Mouse (Mus musculus) kidney, postnatal 0 days (tissue): ENCODE data around the gene Lmln. TPM values are rescaled to one million over a fixed set of nuclear protein-coding genes. Genes with fewer than 3 reads are reported as not detected.
A peak's percentile ranks its signal among the peaks of the same experiment; 100 is the strongest.
"Not testable (repeated sequence)": the region's sequence is repeated elsewhere in the genome, so short reads cannot be mapped to it uniquely, and the experiment has no call there.

Experiments
- ATAC-seq: fragments of 200-750 bp; cut with Nextera tagmentation; replicated peaks from 2 replicates; pipeline ENCODE4 v1.8.0; 2017; ENCODE audit warnings: low read depth, moderate number of reproducible peaks, moderate TSS enrichment, moderate library complexity; ENCODE audit not compliant: low FRiP score
- DNase-seq: peaks from one replicate; pipeline ENCODE4 v3.0.0-alpha.2; 2016; ENCODE audit warnings: low spot score
- H3K27ac ChIP-seq: fragments of 300-500 bp; sonication (generic); 2 replicates; pipeline ENCODE4 v1.5.1; 2014; ENCODE audit warnings: mild to moderate bottlenecking
- H3K27me3 ChIP-seq: fragments of 300-500 bp; sonication (generic); 2 replicates; pipeline ENCODE4 v1.6.1; 2014; ENCODE audit warnings: low read length, mixed read lengths; ENCODE audit not compliant: insufficient read depth
- H3K36me3 ChIP-seq: fragments of 300-500 bp; sonication (generic); 2 replicates; pipeline ENCODE4 v1.6.1; 2014; ENCODE audit warnings: low read length, mixed read lengths; ENCODE audit not compliant: insufficient read depth
- H3K4me1 ChIP-seq: fragments of 300-500 bp; sonication (generic); replicated peaks from 2 replicates; pipeline ENCODE4 v1.6.1; 2014; ENCODE audit warnings: antibody characterized with exemption, low read length, mixed read lengths; ENCODE audit not compliant: insufficient read depth
- H3K4me2 ChIP-seq: fragments of 300-500 bp; sonication (generic); 2 replicates; pipeline ENCODE4 v1.6.1; 2014; ENCODE audit warnings: mild to moderate bottlenecking, low read length, moderate library complexity, mixed read lengths
- H3K4me3 ChIP-seq: fragments of 300-500 bp; sonication (generic); replicated peaks from 2 replicates; pipeline ENCODE4 v1.5.1; 2014; ENCODE audit warnings: low read depth, low read length
- H3K9ac ChIP-seq: fragments of 300-500 bp; sonication (generic); 2 replicates; pipeline ENCODE4 v1.6.1; 2014; ENCODE audit warnings: low read depth, low read length
- H3K9me3 ChIP-seq: fragments of 300-500 bp; sonication (generic); replicated peaks from 2 replicates; pipeline ENCODE4 v1.6.1; 2016; ENCODE audit warnings: low read length, inconsistent platforms, mixed read lengths
- CTCF ChIP-seq: IDR thresholded peaks from 2 replicates; pipeline ENCODE4 v1.5.1; 2016; ENCODE audit warnings: antibody characterized with exemption, low read depth, mild to moderate bottlenecking, moderate library complexity
- WGBS: fragments of 180-500 bp; shearing (Covaris S2); extraction: QIAGEN DNeasy Blood & Tissue Kit; methylation state at CpG from one replicate; pipeline ENCODE4 v1.1.7; 2014; 5-methylcytosine and 5-hydroxymethylcytosine counted together
- polyA plus RNA-seq: library from polyadenylated mRNA; unstranded; fragments of >200 nt; fragmentation: Nextera tagmentation; extraction: Ambion mirVana; gene quantifications from 2 replicates; pipeline ENCODE4 v1.2.1, GENCODE M21; 2015

Lmln gene
- polyA plus RNA-seq, 1 experiment from 2014 or later, result 0.95 TPM

DNA sequence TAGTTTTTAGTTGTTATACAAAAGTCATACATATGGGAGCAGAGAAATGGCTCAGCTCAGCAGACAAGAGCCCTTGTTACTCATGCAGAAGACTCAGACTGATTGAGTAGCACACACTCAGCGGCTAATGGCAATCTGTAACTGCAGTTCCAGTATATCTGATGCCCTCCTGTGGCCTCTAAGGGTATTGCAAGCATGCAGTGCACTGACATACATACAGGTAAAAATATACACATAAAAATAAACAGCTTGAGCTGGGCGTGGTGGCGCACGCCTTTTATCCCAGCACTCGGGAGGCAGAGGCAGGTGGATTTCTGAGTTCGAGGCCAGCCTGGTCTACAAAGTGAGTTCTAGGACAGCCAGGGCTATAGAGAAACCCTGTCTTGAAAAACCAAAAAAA, 104.0 kb downstream of the Lmln start:
- not testable (repeated sequence) for H3K9me3 ChIP-seq, H3K4me1 ChIP-seq, H3K4me2 ChIP-seq, ATAC-seq, H3K4me3 ChIP-seq, H3K9ac ChIP-seq, H3K27ac ChIP-seq, H3K36me3 ChIP-seq, H3K27me3 ChIP-seq
- 74% methylated on average over 6 of the region's 6 CpGs for WGBS
- peak; percentile 45 for DNase-seq
- peak; percentile 60 for TF ChIP-seq CTCF

DNA sequence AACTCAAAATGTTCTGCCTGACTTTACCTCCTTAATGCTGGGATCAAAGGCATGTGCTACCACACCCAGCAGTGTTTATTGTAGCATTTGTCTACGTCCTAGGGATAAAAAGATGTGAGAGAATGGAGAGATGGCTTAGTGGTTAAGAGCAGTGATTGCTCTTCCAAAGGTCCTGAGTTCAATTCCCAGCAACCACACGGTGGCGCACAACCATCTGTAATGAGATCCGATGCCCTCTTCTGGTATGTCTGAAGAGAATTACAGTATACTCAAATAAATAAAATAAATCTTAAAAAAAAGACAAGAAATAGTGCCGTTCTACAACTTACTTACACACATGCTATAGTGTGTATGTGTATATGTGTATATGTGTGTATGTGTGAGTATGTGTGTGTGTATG, 105.2 kb downstream of the Lmln start:
- Histone ChIP-seq H3K36me3 (no peaks in the 10 kb centered on the region), H3K4me2 (no peak overlapping the region), H3K4me1 (no peaks in the 10 kb centered on the region), H3K27ac (no peak overlapping the region), H3K9me3 (no peaks in the 10 kb centered on the region), H3K9ac (no peak overlapping the region), H3K4me3 (no peak overlapping the region), H3K27me3 (no peaks in the 10 kb centered on the region)
- no peak for ATAC-seq
- DNase-seq, result no peak
- TF ChIP-seq CTCF, result peak; percentile 65
- 38% methylated on average over 5 of the region's 5 CpGs for WGBS

DNA sequence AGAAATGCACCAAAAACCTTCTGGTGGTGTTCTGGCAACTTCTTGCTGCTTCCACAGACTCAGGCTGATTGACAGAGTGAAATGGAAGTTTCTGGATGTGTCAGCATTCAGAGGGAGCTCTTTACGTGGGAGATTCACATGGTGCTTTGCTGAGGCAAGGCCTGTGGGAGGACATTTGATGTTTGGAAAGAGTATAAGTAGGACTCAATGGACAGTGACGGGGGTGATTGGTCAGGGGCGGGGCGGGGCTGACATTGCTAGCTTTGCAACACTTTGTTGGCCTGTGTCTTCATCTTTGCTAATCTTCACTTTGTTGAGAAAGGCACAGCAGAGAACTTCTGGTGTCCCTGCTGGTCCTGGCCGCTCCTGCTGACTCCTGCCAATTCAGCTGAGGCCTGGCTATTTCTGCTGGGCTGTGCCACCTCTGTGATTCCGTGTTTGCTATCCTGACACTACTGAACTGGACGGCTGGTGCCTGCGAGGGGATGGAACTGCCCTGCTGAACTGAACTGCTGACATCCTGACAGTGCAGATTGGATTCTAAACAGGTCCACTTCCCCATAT, 107.2 kb downstream of the Lmln start:
- WGBS, result 60% methylated on average over 8 of the region's 8 CpGs
- no peaks in the 10 kb centered on the region for H3K27me3 ChIP-seq
- no peaks in the 10 kb centered on the region for H3K9me3 ChIP-seq
- TF ChIP-seq CTCF, result no peak
- H3K4me3 ChIP-seq, result no peak overlapping the region
- ATAC-seq (no peak), DNase-seq (no peak)
- no peak overlapping the region for H3K4me2 ChIP-seq
- H3K9ac ChIP-seq, result no peak overlapping the region
- no peaks in the 10 kb centered on the region for H3K36me3 ChIP-seq
- H3K27ac ChIP-seq, result peak overlapping the region; percentile 54; the same call in 1 of the 2 replicates
- H3K4me1 ChIP-seq, result no peaks in the 10 kb centered on the region

DNA sequence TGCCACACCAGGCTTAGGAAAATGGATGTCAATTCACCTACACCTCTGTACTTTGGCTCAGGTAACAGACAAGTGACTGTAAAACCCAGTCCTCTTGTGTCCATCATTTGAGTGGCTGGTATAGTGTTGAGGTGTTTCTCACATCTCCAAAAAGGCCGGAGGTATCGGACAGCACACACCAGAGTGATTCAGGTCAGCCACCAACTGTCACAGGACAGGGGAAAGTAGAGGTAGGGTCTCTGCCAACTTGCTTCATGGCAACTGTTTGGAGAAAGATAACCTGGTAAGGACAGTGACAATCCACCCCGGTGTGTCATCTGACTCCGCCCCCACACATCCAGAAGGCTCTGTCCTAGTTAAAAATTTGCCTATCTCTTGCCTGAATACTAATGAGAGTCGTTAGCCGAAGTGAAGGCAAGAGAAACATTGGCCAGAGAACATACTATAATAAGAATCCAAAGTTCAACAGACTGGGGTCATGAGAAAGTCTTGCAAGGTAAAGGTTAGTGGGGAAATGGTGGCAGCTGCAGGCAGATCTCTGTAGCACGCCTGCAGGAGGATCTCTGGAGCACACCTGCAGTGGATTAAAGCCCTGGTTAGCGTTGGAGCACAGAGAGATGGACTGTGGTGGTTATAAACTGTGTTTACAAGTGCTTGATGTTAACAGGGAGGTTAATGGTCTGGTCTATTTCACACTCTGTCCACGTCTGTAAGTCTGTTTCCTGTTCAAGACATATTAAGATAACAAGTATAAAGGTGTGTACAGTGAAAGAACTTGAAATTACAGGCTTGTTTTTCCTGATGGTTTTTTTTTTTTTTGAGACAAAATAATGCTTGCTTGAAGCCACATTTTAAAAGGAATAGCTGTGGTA, 108.6 kb downstream of the Lmln start:
- Histone ChIP-seq H3K4me2 (no peak overlapping the region), H3K9me3 (no peaks in the 10 kb centered on the region), H3K36me3 (no peaks in the 10 kb centered on the region), H3K27me3 (no peaks in the 10 kb centered on the region), H3K9ac (no peak overlapping the region), H3K27ac (no peak overlapping the region), H3K4me1 (no peaks in the 10 kb centered on the region), H3K4me3 (no peak overlapping the region)
- DNase-seq (no peak), ATAC-seq (peak; percentile 65)
- 57% methylated on average over 9 of the region's 9 CpGs for WGBS
- no peak for TF ChIP-seq CTCF

DNA sequence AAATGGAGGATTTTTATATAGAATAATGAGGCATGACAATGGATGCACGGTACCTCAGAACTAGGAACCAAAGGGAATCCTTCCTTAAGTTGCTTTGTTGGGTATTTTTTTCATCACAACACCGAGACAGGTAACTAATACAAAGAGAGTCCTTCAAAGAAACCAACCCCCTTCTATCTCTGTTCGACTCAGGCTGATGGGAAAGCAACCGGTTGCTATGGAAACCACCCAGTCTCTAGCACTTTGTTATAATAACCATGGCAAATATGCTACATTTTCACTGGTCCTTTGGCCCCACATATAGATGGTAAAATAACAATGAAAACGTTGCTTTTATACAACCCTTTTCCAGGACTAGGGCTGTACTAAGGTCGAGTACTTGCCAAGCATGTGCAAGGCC, 109.5 kb downstream of the Lmln start:
- no peaks in the 10 kb centered on the region for H3K4me1 ChIP-seq
- no peak for DNase-seq
- H3K9me3 ChIP-seq, result no peaks in the 10 kb centered on the region
- WGBS, result 82% methylated on average over 6 of the region's 6 CpGs
- no peak overlapping the region for H3K4me2 ChIP-seq
- no peak for TF ChIP-seq CTCF
- no peaks in the 10 kb centered on the region for H3K27me3 ChIP-seq
- no peak overlapping the region for H3K4me3 ChIP-seq
- no peak overlapping the region for H3K27ac ChIP-seq
- H3K9ac ChIP-seq, result no peak overlapping the region
- ATAC-seq, result no peak
- H3K36me3 ChIP-seq, result no peaks in the 10 kb centered on the region

DNA sequence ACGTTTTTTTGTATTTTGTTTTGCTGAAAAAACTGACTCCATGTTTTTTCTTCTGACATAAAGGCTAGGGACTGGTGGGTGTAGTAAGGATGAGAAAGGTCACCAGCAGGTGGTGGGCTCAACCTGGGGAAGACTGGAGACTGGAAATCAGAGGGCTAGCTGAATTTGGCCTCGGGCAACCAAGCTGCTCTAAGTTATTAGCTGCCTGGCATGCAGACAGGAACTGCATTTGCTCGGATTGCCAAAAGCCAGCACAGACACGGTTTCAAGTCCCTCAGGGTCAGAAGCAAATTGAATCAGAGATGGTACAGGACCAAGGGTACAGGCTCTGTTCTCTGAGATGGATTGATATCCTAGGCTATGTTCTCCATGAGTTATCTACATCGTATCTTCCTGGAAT, 110.8 kb downstream of the Lmln start:
- Histone ChIP-seq H3K4me3 (no peak overlapping the region), H3K27me3 (no peaks in the 10 kb centered on the region), H3K4me1 (no peaks in the 10 kb centered on the region), H3K9ac (no peak overlapping the region), H3K36me3 (no peaks in the 10 kb centered on the region), H3K4me2 (no peak overlapping the region), H3K27ac (no peak overlapping the region), H3K9me3 (no peaks in the 10 kb centered on the region)
- 69% methylated on average over 5 of the region's 5 CpGs for WGBS
- ATAC-seq (no peak), DNase-seq (no peak)
- no peak for TF ChIP-seq CTCF

DNA sequence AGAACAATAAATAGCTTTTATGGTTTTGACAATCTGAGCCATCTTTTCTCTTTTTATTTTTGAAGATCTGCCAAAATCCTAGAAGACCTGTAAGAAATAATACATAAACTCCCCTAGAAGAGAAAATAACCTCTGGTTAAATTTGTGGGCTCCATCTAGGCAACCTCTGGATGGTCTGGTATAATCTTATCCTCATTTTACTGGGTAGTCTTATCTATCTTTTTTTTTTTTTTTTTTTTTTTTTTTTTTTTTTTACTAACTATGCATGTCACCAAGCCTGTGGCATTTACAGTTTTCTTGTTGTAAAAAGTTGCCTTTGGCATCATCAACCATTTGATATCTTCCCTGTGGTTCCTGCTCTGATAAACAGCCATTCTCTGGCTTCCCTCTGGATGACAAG, 112.4 kb downstream of the Lmln start:
- no peak for DNase-seq
- Histone ChIP-seq H3K9ac (no peak overlapping the region), H3K27ac (no peak overlapping the region), H3K4me3 (no peak overlapping the region), H3K9me3 (no peaks in the 10 kb centered on the region), H3K4me1 (no peaks in the 10 kb centered on the region), H3K4me2 (no peak overlapping the region), H3K27me3 (no peaks in the 10 kb centered on the region), H3K36me3 (no peaks in the 10 kb centered on the region)
- no peak for ATAC-seq
- TF ChIP-seq CTCF, result no peak

DNA sequence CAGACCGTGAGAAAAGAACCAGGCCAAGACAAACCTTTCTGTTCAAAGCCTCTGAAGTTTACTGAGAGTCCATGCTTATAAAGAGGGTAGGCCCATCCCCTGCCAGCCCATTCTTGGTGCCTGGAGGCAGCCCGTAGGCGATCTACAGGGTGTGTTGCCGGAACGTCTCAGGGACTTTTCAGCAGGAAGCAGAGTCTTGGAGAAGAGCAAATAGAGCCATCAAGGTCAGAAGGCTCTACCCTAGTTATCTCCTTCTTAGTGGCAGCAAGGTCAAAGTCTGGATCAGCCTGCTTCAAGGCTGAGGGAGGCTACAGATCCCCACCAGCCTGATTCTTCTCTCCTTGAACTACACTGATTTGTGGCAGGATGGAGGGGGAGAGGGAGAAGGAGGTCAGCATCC, 114.5 kb downstream of the Lmln start:
- not testable (repeated sequence) for H3K4me1 ChIP-seq, H3K36me3 ChIP-seq, H3K4me2 ChIP-seq, DNase-seq, H3K9me3 ChIP-seq, H3K27me3 ChIP-seq, H3K9ac ChIP-seq, ATAC-seq, H3K4me3 ChIP-seq, H3K27ac ChIP-seq
- 86% methylated on average over 5 of the region's 5 CpGs for WGBS
